Mouse (Mus musculus): Measurements from ENCODE around the gene Ankrd23. TPM values are rescaled to one million over a fixed set of nuclear protein-coding genes. Genes with fewer than 3 reads are reported as not detected.

Gene Ankrd23
- total and polyA plus RNA-seq, 2 experiments from 2014 or later, result 5.3 to 9.8 TPM

DNA sequence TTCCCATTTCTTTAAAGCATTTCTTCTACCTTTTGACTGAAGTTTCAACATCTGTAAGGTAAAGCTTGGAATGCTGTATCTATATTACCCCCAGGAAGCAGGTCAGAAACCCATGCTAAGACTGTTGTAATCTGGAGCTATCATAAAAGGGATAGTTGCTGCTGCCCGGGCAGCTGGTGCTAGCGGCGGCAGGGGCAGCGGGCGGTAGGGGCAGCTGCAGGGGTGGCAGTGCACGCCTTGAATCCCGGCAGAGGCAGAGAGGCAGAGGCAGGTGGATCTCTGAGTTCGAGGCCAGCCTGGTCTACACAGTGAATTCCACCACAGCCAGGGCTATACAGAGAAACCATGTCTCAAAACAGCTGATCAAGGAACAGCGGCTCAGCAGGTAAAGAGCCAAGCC, 6.2 kb upstream of the Ankrd23 start:
- H3K9me3 ChIP-seq (ENCODE audit: low read length), result no peaks in the 10 kb centered on the region
- peaks cover 12% of the 10 kb centered on the region for H3K36me3 ChIP-seq (ENCODE audit: insufficient read depth)
- H3K9ac ChIP-seq, result no peak overlapping the region
- no peak overlapping the region for H3K27ac ChIP-seq (ENCODE audit: low read depth, low read length)
- no peaks in the 10 kb centered on the region for H3K27me3 ChIP-seq (ENCODE audit: insufficient read depth, low read length)
- TF ChIP-seq CTCF (IDR thresholded peaks at IDR 0.05; ENCODE audit: low read depth), result no peak
- ATAC-seq (no peak), DNase-seq (no peak)
- H3K4me1 ChIP-seq (ENCODE audit: insufficient read depth), result peaks cover 4% of the 10 kb centered on the region; the same call in 1 of the 2 replicates
- WGBS, result 91% methylated on average over 9 of the region's 9 CpGs
- H3K4me3 ChIP-seq (ENCODE audit: low read depth, low read length), result no peak overlapping the region
- H3K4me2 ChIP-seq (ENCODE audit: low read depth), result no peak overlapping the region

DNA sequence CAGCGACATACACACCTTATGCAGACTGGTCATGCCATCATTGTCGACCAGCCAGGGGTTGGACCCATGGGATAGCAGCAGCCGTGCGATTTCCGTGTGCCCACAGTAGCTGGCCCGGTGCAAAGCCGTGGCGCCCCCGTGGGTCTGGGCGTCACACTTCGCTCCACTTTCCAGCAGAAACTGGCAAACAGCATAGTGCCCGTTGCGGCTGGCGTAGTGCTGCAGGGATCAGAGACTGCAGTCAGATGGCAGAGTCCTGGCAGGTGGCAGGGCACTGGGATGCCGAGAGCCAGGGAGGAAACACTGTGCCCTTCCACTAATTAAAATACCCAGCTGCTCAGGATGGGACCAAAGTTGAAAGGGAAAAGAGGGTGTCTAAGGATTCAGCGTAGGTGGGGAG, 5.2 kb upstream of the Ankrd23 start:
- no peak overlapping the region for H3K4me2 ChIP-seq (ENCODE audit: low read depth)
- H3K27ac ChIP-seq (ENCODE audit: low read depth, low read length), result no peak overlapping the region
- no peak for ATAC-seq
- no peak overlapping the region for H3K4me3 ChIP-seq (ENCODE audit: low read depth, low read length)
- DNase-seq, result no peak
- H3K27me3 ChIP-seq (ENCODE audit: insufficient read depth, low read length), result no peaks in the 10 kb centered on the region
- TF ChIP-seq CTCF (IDR thresholded peaks at IDR 0.05; ENCODE audit: low read depth), result no peak
- H3K4me1 ChIP-seq (ENCODE audit: insufficient read depth), result no peaks in the 10 kb centered on the region; the same call in 1 of the 2 replicates
- no peaks in the 10 kb centered on the region for H3K9me3 ChIP-seq (ENCODE audit: low read length)
- no peak overlapping the region for H3K9ac ChIP-seq
- peaks cover 16% of the 10 kb centered on the region for H3K36me3 ChIP-seq (ENCODE audit: insufficient read depth)
- WGBS, result 85% methylated on average over 16 of the region's 16 CpGs

DNA sequence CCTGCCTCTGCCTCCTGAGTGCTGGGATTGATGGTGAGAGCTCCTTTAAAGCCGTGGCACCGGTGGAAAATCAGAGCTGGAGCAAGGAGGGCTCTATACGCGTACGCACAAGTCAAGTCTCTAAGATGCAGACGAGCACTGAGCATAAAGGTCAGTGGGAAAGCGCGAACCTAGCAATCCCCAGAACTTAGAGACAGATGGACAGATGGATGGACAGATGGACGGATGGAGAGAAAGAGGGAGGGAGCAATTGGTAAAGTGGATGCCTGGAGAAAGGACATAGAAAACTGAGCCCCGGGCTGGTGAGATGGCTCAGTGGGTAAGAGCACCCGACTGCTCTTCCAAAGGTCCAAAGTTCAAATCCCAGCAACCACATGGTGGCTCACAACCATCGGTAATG, 4.1 kb upstream of the Ankrd23 start:
- Histone ChIP-seq H3K9me3 (ENCODE audit: low read length) (no peaks in the 10 kb centered on the region), H3K27ac (ENCODE audit: low read depth, low read length) (no peak overlapping the region), H3K4me1 (ENCODE audit: insufficient read depth) (no peaks in the 10 kb centered on the region), H3K4me3 (ENCODE audit: low read depth, low read length) (no peak overlapping the region), H3K9ac (no peak overlapping the region), H3K27me3 (ENCODE audit: insufficient read depth, low read length) (no peaks in the 10 kb centered on the region), H3K36me3 (ENCODE audit: insufficient read depth) (peaks cover 16% of the 10 kb centered on the region), H3K4me2 (ENCODE audit: low read depth) (no peak overlapping the region)
- no peak for TF ChIP-seq CTCF (IDR thresholded peaks at IDR 0.05; ENCODE audit: low read depth)
- DNase-seq (no peak), ATAC-seq (no peak)
- WGBS, result 93% methylated on average over 12 of the region's 12 CpGs

DNA sequence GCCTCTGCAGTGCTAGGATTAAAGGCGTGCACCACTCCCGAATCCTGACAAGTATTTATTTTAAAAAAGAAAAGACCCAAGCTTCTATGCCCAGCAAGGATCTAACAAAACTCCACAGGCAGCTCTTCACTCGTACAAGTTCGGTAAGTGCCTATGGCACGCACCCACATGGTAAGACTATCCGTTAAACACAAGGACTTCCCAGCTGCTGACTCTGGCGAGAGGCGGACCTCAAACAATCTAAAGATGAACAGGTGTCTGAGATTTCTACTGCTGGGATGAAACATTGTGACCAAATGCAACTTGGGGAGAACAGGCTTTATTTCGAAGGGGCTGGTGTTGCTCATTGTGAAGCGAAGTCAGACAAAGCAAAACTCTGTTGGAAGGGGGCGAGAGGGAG, 3.4 kb upstream of the Ankrd23 start:
- H3K4me2 ChIP-seq (ENCODE audit: low read depth), result no peak overlapping the region
- TF ChIP-seq CTCF (IDR thresholded peaks at IDR 0.05; ENCODE audit: low read depth), result no peak

DNA sequence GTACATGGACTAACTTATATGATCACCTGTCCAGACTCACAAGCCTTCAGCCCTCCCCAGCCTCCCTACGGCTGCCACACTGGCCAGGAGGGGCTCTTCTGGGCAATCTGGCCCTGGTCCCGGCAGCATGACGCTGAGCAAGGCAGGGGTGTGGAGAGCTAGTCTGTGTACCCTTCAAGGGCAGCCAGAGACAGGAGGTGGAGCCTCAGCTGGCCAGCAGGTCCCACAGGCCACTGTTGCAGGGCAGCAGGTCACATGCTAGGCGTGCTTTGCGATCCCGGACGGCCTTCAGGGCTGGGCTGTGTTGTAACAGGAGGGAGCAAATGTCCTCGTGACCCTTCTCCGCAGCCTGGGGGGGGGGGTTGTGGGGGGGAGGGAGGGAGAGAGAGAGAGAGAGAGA, 2.5 kb upstream of the Ankrd23 start, which contains the start of gene Gm42417:
Gm42417 (minus strand) TSS at position 244 of the 400 bp plus-strand sequence.
- H3K36me3 ChIP-seq (ENCODE audit: insufficient read depth), result peaks cover 16% of the 10 kb centered on the region
- no peaks in the 10 kb centered on the region for H3K27me3 ChIP-seq (ENCODE audit: insufficient read depth, low read length)
- H3K4me3 ChIP-seq (ENCODE audit: low read depth, low read length), result no peak within 1 kb of the TSS
- DNase-seq, result no peak
- H3K9ac ChIP-seq, result no peak within 1 kb of the TSS
- no peak for ATAC-seq
- no peak within 1 kb of the TSS for H3K4me2 ChIP-seq (ENCODE audit: low read depth)
- 76% methylated on average over 9 of the region's 9 CpGs for WGBS
- TF ChIP-seq CTCF (IDR thresholded peaks at IDR 0.05; ENCODE audit: low read depth), result no peak
- H3K9me3 ChIP-seq (ENCODE audit: low read length), result no peaks in the 10 kb centered on the region
- no peak within 1 kb of the TSS for H3K27ac ChIP-seq (ENCODE audit: low read depth, low read length)
- no peaks in the 10 kb centered on the region for H3K4me1 ChIP-seq (ENCODE audit: insufficient read depth)

More for the DNA sequence above, 3.4 kb upstream of the Ankrd23 start:
- DNase-seq (no peak), ATAC-seq (no peak)
- no peak overlapping the region for H3K9ac ChIP-seq
- no peak overlapping the region for H3K27ac ChIP-seq (ENCODE audit: low read depth, low read length)
- 90% methylated on average over 11 of the region's 11 CpGs for WGBS
- no peaks in the 10 kb centered on the region for H3K4me1 ChIP-seq (ENCODE audit: insufficient read depth)
- no peak overlapping the region for H3K4me3 ChIP-seq (ENCODE audit: low read depth, low read length)
- H3K27me3 ChIP-seq (ENCODE audit: insufficient read depth, low read length), result no peaks in the 10 kb centered on the region
- H3K36me3 ChIP-seq (ENCODE audit: insufficient read depth), result peaks cover 16% of the 10 kb centered on the region
- H3K9me3 ChIP-seq (ENCODE audit: low read length), result no peaks in the 10 kb centered on the region

DNA sequence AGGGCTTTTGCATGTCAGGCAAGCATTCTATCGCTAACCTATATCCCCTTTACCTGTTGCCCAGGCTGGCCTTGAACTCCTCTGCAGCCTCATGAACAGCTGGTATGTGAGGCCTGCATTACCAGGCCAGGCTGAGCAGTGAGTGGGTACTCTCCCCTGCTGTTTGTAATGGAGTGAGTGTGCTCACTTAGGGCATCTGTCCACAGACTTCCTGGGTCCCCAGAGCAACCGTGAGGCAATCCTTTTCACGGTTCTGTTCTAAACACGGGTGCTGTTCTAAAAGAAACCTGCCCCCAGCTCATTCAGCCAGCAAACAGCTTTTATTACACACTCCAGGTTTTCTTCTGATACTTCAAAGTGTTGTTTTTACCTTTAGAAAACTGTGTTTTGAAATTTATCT, 2.0 kb upstream of the Ankrd23 start:
- Histone ChIP-seq H3K4me3 (ENCODE audit: low read depth, low read length) (no peak overlapping the region), H3K36me3 (ENCODE audit: insufficient read depth) (peaks cover 16% of the 10 kb centered on the region), H3K27me3 (ENCODE audit: insufficient read depth, low read length) (no peaks in the 10 kb centered on the region), H3K4me2 (ENCODE audit: low read depth) (no peak overlapping the region), H3K27ac (ENCODE audit: low read depth, low read length) (no peak overlapping the region), H3K9ac (no peak overlapping the region), H3K9me3 (ENCODE audit: low read length) (no peaks in the 10 kb centered on the region), H3K4me1 (ENCODE audit: insufficient read depth) (no peaks in the 10 kb centered on the region)
- no peak for TF ChIP-seq CTCF (IDR thresholded peaks at IDR 0.05; ENCODE audit: low read depth)
- 79% methylated on average over 4 of the region's 4 CpGs for WGBS
- no peak for DNase-seq
- no peak for ATAC-seq

DNA sequence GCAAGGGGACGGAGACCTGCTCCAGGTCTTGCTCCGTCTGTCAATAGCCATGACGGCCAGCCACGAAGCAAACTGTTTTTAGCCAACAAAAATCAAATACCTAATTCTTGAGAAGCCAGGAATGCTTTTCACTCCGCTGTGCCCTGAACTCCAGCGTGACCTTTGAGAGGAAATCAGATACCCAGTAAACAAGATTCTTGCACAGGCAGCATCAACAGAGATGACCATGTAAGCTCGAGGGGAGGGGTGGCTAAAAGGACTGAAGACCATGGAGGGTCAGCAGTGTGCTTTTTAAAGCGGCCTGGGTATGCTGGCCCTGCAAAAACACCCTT, 320 bp downstream of the Ankrd23 start:
- H3K36me3 ChIP-seq (ENCODE audit: insufficient read depth), result peaks cover 10% of the 10 kb centered on the region
- H3K4me2 ChIP-seq (ENCODE audit: low read depth), result no peak overlapping the region
- no peak for TF ChIP-seq CTCF (IDR thresholded peaks at IDR 0.05; ENCODE audit: low read depth)
- H3K9ac ChIP-seq, result no peak overlapping the region
- no peak for DNase-seq
- 86% methylated on average over 8 of the region's 8 CpGs for WGBS
- no peaks in the 10 kb centered on the region for H3K4me1 ChIP-seq (ENCODE audit: insufficient read depth)
- no peaks in the 10 kb centered on the region for H3K9me3 ChIP-seq (ENCODE audit: low read length)
- H3K27ac ChIP-seq (ENCODE audit: low read depth, low read length), result no peak overlapping the region
- H3K27me3 ChIP-seq (ENCODE audit: insufficient read depth, low read length), result no peaks in the 10 kb centered on the region
- no peak for ATAC-seq
- no peak overlapping the region for H3K4me3 ChIP-seq (ENCODE audit: low read depth, low read length)
